Mouse (Mus musculus): Measurements from ENCODE around the gene Lrriq1. TPM values are rescaled to one million over a fixed set of nuclear protein-coding genes. Genes with fewer than 3 reads are reported as not detected.

Gene Lrriq1
- polyA plus RNA-seq, 1 experiment from 2014 or later: 1.5 TPM

DNA sequence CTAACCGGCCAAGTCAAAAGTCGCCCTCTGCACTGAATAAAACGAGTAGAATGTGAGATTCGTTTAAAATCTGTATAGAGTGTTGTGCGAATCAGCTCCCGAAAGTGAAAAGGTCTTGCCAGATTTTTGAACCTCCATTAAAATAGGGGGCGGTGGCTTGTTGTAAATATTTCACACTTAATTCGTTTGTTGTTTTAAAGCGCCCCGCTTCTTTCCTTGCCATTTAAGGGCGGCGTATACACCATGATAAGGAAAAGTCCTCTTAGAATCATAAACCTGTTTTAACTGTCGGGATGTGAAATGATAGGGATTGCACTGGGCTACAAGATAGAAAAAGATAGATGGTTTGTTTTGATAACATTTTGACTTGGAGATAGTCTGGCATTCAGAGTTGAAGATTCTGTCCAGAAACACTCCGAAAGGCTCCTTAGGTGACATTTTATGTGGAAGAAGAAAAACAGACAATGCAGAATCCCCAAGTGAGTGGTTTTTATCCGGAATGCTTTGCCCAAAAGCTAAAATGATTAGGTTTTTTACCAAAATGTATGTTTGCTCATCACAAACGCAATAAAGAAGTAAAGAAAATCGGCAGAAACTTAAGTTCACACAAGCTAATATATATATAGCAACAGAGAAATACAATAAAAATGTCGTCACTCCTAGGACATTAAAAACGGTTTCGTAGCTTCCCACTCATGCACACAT, 208.7 kb downstream of the Lrriq1 start:
- no peaks in the 10 kb centered on the region for H3K36me3 ChIP-seq
- peak overlapping the region; percentile 57; the same call in 1 of the 2 replicates for H3K4me2 ChIP-seq (replicated peaks)
- H3K27ac ChIP-seq: no peak overlapping the region
- H3K27me3 ChIP-seq (replicated peaks): peaks cover 55% of the 10 kb centered on the region
- WGBS: under 1% methylated on average over 20 of the region's 20 CpGs
- H3K9ac ChIP-seq: no peak overlapping the region
- no peak overlapping the region for H3K4me3 ChIP-seq
- peaks cover 13% of the 10 kb centered on the region for H3K4me1 ChIP-seq
- ATAC-seq (ENCODE audit: low FRiP score, low read depth): 0 out of 2 replicates have a peak, but pooled peaks have one; percentile 0
- no peaks in the 10 kb centered on the region for H3K9me3 ChIP-seq

DNA sequence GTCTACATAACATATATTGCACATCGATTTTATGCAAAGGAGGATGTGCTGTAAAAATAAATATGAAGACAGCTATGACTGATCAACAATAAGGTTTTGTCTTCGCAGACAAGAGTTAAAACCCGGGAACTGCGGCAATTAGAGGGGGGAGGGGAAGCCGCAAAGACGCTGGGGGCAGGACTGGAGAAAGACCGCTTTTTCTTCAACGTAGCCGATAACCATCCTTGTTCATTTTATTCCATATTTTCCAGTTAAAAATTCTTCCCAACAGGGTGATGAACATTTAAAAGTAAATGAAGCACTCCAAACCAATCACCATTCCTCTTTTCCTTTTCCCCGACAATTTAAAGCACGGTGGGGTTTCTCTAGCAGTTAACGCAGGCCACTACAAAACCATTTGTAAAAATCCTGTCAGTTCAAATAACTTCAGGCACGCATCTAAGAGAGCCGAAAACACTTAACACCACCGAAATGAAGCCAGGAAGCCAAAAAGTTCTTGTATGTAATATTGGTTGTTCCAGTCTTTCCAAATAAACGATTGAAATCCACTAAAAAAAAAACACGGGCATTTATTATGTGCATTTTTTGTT, 209.4 kb downstream of the Lrriq1 start:
- Histone ChIP-seq H3K27me3 (replicated peaks) (peaks cover 49% of the 10 kb centered on the region), H3K36me3 (no peaks in the 10 kb centered on the region), H3K9ac (no peak overlapping the region), H3K4me3 (no peak overlapping the region), H3K4me1 (peaks cover 13% of the 10 kb centered on the region), H3K27ac (no peak overlapping the region), H3K9me3 (no peaks in the 10 kb centered on the region), H3K4me2 (replicated peaks) (0 out of 2 replicates have a peak overlapping the region, but pooled peaks have one; percentile 13)
- WGBS: under 1% methylated on average over 17 of the region's 17 CpGs
- ATAC-seq (ENCODE audit: low FRiP score, low read depth): no peak

DNA sequence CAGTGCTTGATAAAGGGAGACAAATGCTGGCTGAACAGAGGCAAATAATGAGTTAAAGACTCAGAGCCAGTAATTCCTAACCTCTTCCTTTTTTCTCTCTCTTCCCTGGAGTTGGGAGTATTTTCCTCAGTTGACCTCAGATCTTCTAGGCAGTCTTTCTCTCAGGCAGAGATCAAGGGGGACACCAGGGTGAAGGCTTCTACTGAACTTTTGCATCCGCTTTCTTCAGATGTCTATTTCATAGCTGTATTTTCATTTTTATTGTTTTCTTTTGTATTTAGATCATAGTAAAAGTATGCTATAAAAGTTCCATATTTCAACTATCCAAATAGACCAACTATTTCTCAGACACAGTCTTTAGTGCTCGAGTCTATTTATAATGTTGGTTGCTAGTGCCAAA, 233.6 kb downstream of the Lrriq1 start:
- no peaks in the 10 kb centered on the region for H3K4me1 ChIP-seq
- H3K4me2 ChIP-seq (replicated peaks): no peak overlapping the region
- H3K9ac ChIP-seq: no peak overlapping the region
- WGBS: 85% methylated on average over 2 of the region's 2 CpGs
- H3K9me3 ChIP-seq: no peaks in the 10 kb centered on the region
- H3K36me3 ChIP-seq: no peaks in the 10 kb centered on the region
- no peak for ATAC-seq (ENCODE audit: low FRiP score, low read depth)
- no peak overlapping the region for H3K27ac ChIP-seq
- H3K4me3 ChIP-seq: no peak overlapping the region
- no peaks in the 10 kb centered on the region for H3K27me3 ChIP-seq (replicated peaks)

DNA sequence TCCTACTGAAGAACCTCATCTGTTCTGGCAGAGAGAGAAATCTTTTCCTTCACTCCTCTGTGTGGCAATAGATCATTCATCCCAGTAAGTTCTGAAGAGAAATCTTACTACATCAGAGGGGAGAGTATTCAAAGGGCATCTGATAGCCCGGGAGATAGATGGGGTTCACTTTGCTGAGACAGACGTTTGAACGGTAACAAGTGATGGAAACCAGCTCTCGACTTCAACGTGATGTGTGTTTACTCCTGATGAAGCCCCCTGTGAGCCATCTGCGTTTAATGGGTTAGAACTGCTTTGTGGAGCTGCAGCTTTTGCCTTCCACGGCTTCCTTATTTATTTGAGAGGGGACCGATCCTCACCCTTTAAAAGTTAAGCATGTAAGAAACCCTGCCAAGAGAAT, 235.2 kb downstream of the Lrriq1 start:
- H3K4me1 ChIP-seq: no peaks in the 10 kb centered on the region
- H3K4me3 ChIP-seq: no peak overlapping the region
- no peak overlapping the region for H3K9ac ChIP-seq
- no peak for ATAC-seq (ENCODE audit: low FRiP score, low read depth)
- no peak overlapping the region for H3K27ac ChIP-seq
- H3K4me2 ChIP-seq (replicated peaks): no peak overlapping the region
- H3K27me3 ChIP-seq (replicated peaks): no peaks in the 10 kb centered on the region
- WGBS: 54% methylated on average over 8 of the region's 8 CpGs
- no peaks in the 10 kb centered on the region for H3K36me3 ChIP-seq
- H3K9me3 ChIP-seq: no peaks in the 10 kb centered on the region

DNA sequence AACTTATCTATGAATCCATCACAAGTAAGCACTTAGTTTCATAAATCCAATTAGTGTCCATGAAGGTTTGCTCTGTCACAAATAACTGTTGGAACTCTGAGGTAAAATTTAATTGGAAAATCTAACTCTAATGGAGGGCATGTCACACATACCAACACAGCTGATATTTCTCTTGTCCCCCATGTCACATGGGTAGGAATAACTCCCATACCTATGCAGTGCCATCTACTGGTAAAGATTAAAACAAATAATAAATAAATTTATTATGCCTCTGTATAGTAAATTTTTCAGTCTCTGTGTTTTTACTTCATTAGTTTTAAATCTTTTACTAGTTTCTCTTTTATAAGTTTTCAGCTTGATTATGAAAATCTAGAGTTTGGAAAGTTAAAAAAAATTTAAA, 236.5 kb downstream of the Lrriq1 start:
- no peaks in the 10 kb centered on the region for H3K36me3 ChIP-seq
- no peak for ATAC-seq (ENCODE audit: low FRiP score, low read depth)
- no peak overlapping the region for H3K4me3 ChIP-seq

More for the DNA sequence above, 236.5 kb downstream of the Lrriq1 start:
- Histone ChIP-seq H3K9me3 (no peaks in the 10 kb centered on the region), H3K27ac (no peak overlapping the region), H3K27me3 (replicated peaks) (no peaks in the 10 kb centered on the region), H3K4me2 (replicated peaks) (no peak overlapping the region), H3K9ac (no peak overlapping the region), H3K4me1 (no peaks in the 10 kb centered on the region)

Other genes with a start within 250 kb of the Lrriq1 start
- 1.1 and 1.4 TPM in 2 replicates for gene Alx1, start 206.1 kb downstream of the Lrriq1 start, polyA plus RNA-seq (2016; fragmentation: Nextera tagmentation; extraction: Ambion mirVana)
- 12.5 and 15.0 TPM in 2 replicates for gene Slc6a15, start 131.5 kb upstream of the Lrriq1 start, polyA plus RNA-seq (2016; fragmentation: Nextera tagmentation; extraction: Ambion mirVana)